In the genomic region with DNA sequence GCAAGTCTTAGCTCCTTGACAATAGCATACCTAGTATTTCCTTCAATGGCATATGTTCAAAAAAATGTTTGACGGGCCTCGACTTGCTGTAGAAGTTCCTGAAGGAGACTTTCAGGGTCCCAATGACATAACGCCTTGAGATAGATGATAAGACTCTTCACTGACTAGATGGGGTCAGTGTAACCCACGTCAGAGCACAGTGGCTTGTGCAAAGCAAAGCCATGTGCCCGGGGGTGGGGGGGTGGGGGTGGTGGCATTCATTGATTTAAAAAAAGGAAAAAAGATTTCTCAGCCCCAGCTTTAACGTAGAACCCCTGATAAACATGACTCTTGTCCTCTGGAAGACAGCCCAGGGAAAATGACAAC, we compare ENCODE assay signal across 8 mouse cellular contexts. TPM values are rescaled to one million over a fixed set of nuclear protein-coding genes. Genes with fewer than 3 reads are reported as not detected.
DNase-seq lines count a peak whose midpoint lies in the region; ATAC-seq and TF ChIP-seq lines count a peak whose summit lies in the region.

No protein-coding gene starts in this region.

- no peak overlapping the region for H3K9ac ChIP-seq in lung, postnatal 0 days (replicated peaks; ENCODE audit: low read depth)
- H3K9ac ChIP-seq in limb, embryonic 12.5 days (replicated peaks): no peak overlapping the region

- no peaks in the 10 kb centered on the region for H3K27me3 ChIP-seq in cerebellum, adult 2 months (ENCODE audit: control insufficient read depth, insufficient read depth, low read length)
- H3K27me3 ChIP-seq in lung, postnatal 0 days (replicated peaks; ENCODE audit: insufficient read depth, low read length): no peaks in the 10 kb centered on the region
- no peaks in the 10 kb centered on the region for H3K27me3 ChIP-seq in limb, embryonic 12.5 days
- no peaks in the 10 kb centered on the region for H3K27me3 ChIP-seq in small intestine, adult 2 months (ENCODE audit: control insufficient read depth, insufficient read depth, low read length)

- H3K4me2 ChIP-seq in lung, postnatal 0 days (replicated peaks; ENCODE audit: low read depth, low read length): peak overlapping the region; percentile 14; the same call in 1 of the 2 replicates
- H3K4me2 ChIP-seq in limb, embryonic 12.5 days: peak overlapping the region; percentile 52

- TF ChIP-seq EP300 in lung, postnatal 0 days (IDR thresholded peaks at IDR 0.05): no peak

- DNase-seq in cerebellum, adult 2 months: no peak
- DNase-seq in cerebellum, adult 9-10 months: no peak
- DNase-seq in lung, postnatal 0 days (ENCODE audit: low spot score): no peak
- no peak for DNase-seq in lung, postnatal 4 days
- DNase-seq in right cerebral cortex, postnatal 25 days: no peak
- no peak for DNase-seq in T-cell, adult 2 months (ENCODE audit: low spot score)

- ATAC-seq in lung, postnatal 0 days: 0 out of 2 replicates have a peak, but pooled peaks have one; percentile 1
- ATAC-seq in limb, embryonic 12.5 days (ENCODE audit: insufficient number of reproducible peaks, insufficient read depth, low FRiP score, low TSS enrichment, low read depth): peak; percentile 43

- WGBS in cerebellum, adult 2 months: 45% methylated on average over 6 of the region's 6 CpGs
- 52% methylated on average over 6 of the region's 6 CpGs for WGBS in lung, postnatal 0 days
- 64% methylated on average over 5 of the region's 6 CpGs for WGBS in limb, embryonic 12.5 days
- WGBS in small intestine, adult 2 months: 51% methylated on average over 6 of the region's 6 CpGs

- H3K9me3 ChIP-seq in lung, postnatal 0 days (ENCODE audit: low read length): no peaks in the 10 kb centered on the region
- no peaks in the 10 kb centered on the region for H3K9me3 ChIP-seq in limb, embryonic 12.5 days

- no peaks in the 10 kb centered on the region for H3K4me1 ChIP-seq in cerebellum, adult 2 months (ENCODE audit: control insufficient read depth, insufficient read depth, low read length)
- H3K4me1 ChIP-seq in lung, postnatal 0 days (ENCODE audit: insufficient read depth, low read depth, low read length): peaks cover 4% of the 10 kb centered on the region; the same call in 1 of the 2 replicates
- H3K4me1 ChIP-seq in limb, embryonic 12.5 days (replicated peaks): peaks cover 5% of the 10 kb centered on the region; the same call in 1 of the 2 replicates
- peaks cover 7% of the 10 kb centered on the region; the same call in 1 of the 2 replicates for H3K4me1 ChIP-seq in small intestine, adult 2 months (ENCODE audit: control insufficient read depth, insufficient read depth, insufficient read length, low read length)

- no peak for TF ChIP-seq CTCF in cerebellum, adult 2 months (IDR thresholded peaks at IDR 0.05; ENCODE audit: borderline replicate concordance, insufficient read depth, low read depth, low read length)
- no peak for TF ChIP-seq CTCF in lung, postnatal 0 days (IDR thresholded peaks at IDR 0.05)
- TF ChIP-seq CTCF in small intestine, adult 2 months (IDR thresholded peaks at IDR 0.05; ENCODE audit: extremely low read depth, insufficient read length, insufficient replicate concordance, low read depth, low read length): no peak

- peak overlapping the region; percentile 45 for H3K4me3 ChIP-seq in cerebellum, adult 2 months (replicated peaks; ENCODE audit: insufficient read depth, low read depth, low read length)
- no peak overlapping the region for H3K4me3 ChIP-seq in lung, postnatal 0 days (ENCODE audit: low read depth, low read length)
- peak overlapping the region; percentile 33 for H3K4me3 ChIP-seq in limb, embryonic 12.5 days (replicated peaks)
- H3K4me3 ChIP-seq in small intestine, adult 2 months (ENCODE audit: low read depth, low read length): 0 out of 2 replicates have a peak overlapping the region, but pooled peaks have one; percentile 54

- H3K27ac ChIP-seq in cerebellum, adult 2 months (ENCODE audit: insufficient read depth, low read length): no peak overlapping the region
- 0 out of 2 replicates have a peak overlapping the region, but pooled peaks have one; percentile 20 for H3K27ac ChIP-seq in lung, postnatal 0 days (ENCODE audit: low read length)
- 0 out of 2 replicates have a peak overlapping the region, but pooled peaks have one; percentile 70 for H3K27ac ChIP-seq in limb, embryonic 12.5 days
- peak overlapping the region; percentile 67; the same call in 1 of the 2 replicates for H3K27ac ChIP-seq in small intestine, adult 2 months (ENCODE audit: insufficient read depth, low read depth, low read length)

- H3K36me3 ChIP-seq in lung, postnatal 0 days (ENCODE audit: insufficient read depth, low read length): no peaks in the 10 kb centered on the region
- no peaks in the 10 kb centered on the region for H3K36me3 ChIP-seq in limb, embryonic 12.5 days
- no peaks in the 10 kb centered on the region for H3K36me3 ChIP-seq in small intestine, adult 2 months (ENCODE audit: control insufficient read depth, insufficient read depth, low read length)

- no peak for TF ChIP-seq POLR2A in cerebellum, adult 2 months (IDR thresholded peaks at IDR 0.05; ENCODE audit: borderline replicate concordance, insufficient read depth, low read length)
- no peak for TF ChIP-seq POLR2A in small intestine, adult 2 months (IDR thresholded peaks at IDR 0.05; ENCODE audit: low read depth, low read length)

RNA-seq across cellular contexts. Expression of gene Slc25a5, which starts 12.8 kb away (rescaled TPM):
- 684 and 752 TPM in 2 replicates for polyA plus RNA-seq in cerebellum, adult 2 months (2012; rRNA removed)
- 576 and 678 TPM in 2 replicates for polyA plus RNA-seq in lung, postnatal 0 days (2015; fragmentation: Nextera tagmentation; extraction: Ambion mirVana)
- 417 and 433 TPM in 2 replicates for polyA plus RNA-seq in limb, embryonic 12.5 days (2016; fragmentation: Nextera tagmentation; extraction: Ambion mirVana)
- polyA plus RNA-seq in small intestine, adult 2 months (2012; rRNA removed): 962 and 2,171 TPM in 2 replicates
